ENCODE assay signal across 8 mouse cellular contexts in the genomic region with DNA sequence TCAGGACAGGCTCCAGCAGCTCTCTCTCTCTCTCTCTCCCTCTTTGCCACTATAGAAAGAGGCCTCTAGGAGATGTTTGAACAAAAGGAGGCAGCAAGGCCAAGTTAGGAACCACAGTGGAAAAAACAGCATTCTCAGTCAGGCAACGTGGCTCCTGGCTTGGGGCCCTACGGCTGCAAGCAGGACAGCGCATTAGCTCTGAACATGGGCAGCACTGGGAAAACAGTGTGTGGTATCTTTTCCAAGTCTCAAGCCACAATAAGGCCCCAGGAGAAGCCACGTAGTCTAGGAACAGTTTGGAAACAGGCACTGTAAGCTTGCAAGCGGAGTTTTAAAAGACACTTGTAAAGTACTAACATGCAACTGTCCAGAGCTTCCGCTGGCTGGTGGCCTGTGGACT. TPM values are rescaled to one million over a fixed set of nuclear protein-coding genes. Genes with fewer than 3 reads are reported as not detected.
A peak's percentile ranks its signal among the peaks of the same experiment; 100 is the strongest.
DNase-seq lines count a peak whose midpoint lies in the region; ATAC-seq and TF ChIP-seq lines count a peak whose summit lies in the region.
"Had no signal": no experiment of that assay in that cellular context is flagged by ENCODE, and none has a peak within 500 bp of the region (broad histone marks: within the 10 kb centered on the region; RNA-seq: fewer than 3 reads in every experiment).

No protein-coding gene starts in this region.

- H3K36me3 ChIP-seq in neural tube, embryonic 11.5 days (ENCODE audit: control insufficient read depth, insufficient read depth, low read length) = no peaks in the 10 kb centered on the region
- no peaks in the 10 kb centered on the region; the same call in 1 of the 2 replicates for H3K36me3 ChIP-seq in intestine, embryonic 14.5 days (ENCODE audit: control insufficient read depth, insufficient read depth, low read length)

- no peaks in the 10 kb centered on the region for H3K27me3 ChIP-seq in neural tube, embryonic 11.5 days (ENCODE audit: control insufficient read depth, insufficient read depth, low read length)
- no peaks in the 10 kb centered on the region for H3K27me3 ChIP-seq in intestine, embryonic 14.5 days (replicated peaks; ENCODE audit: control insufficient read depth, insufficient read depth, low read length)

- TF ChIP-seq CTCF in gastrocnemius, adult 2 months (IDR thresholded peaks at IDR 0.05) = no peak

- H3K4me1 ChIP-seq in neural tube, embryonic 11.5 days (ENCODE audit: control insufficient read depth, insufficient read depth, low read length) = peaks cover 21% of the 10 kb centered on the region
- peaks cover 26% of the 10 kb centered on the region for H3K4me1 ChIP-seq in intestine, embryonic 14.5 days (replicated peaks; ENCODE audit: control insufficient read depth, insufficient read depth, low read length)

- ATAC-seq in neural tube, embryonic 11.5 days (ENCODE audit: insufficient read depth, low FRiP score, low TSS enrichment) = no peak
- ATAC-seq in intestine, embryonic 14.5 days (replicated peaks; ENCODE audit: low FRiP score, low TSS enrichment, low read depth) = no peak

- H3K9ac ChIP-seq in neural tube, embryonic 11.5 days (ENCODE audit: low read length) = 0 out of 2 replicates have a peak overlapping the region, but pooled peaks have one; percentile 4
- H3K9ac ChIP-seq in intestine, embryonic 14.5 days (ENCODE audit: low read length) = no peak overlapping the region

- DNase-seq in neural tube, embryonic 11.5 days (ENCODE audit: low spot score) = no peak
- no peak for DNase-seq in neural tube, embryonic 10.5 days (ENCODE audit: extremely low spot score, low spot score)
- peak; percentile 68 for DNase-seq in gastrocnemius, adult 2 months
- DNase-seq in intestine, embryonic 14.5 days (ENCODE audit: low spot score) = no peak
- DNase-seq in skeletal muscle tissue, adult 2 months (ENCODE audit: low read depth, low spot score) = peak; percentile 40
- no peak for DNase-seq in right cerebral cortex, adult 2 months (ENCODE audit: low spot score in 2 of 2)
- DNase-seq in layer of hippocampus, adult 18-20 months (ENCODE audit: low spot score in 2 of 2) = no peak
- DNase-seq: kidney, adult 8-10 months had no signal

- H3K4me3 ChIP-seq in neural tube, embryonic 11.5 days (ENCODE audit: low read depth, low read length) = no peak overlapping the region
- peak overlapping the region; percentile 97 for H3K4me3 ChIP-seq in gastrocnemius, adult 2 months
- H3K4me3 ChIP-seq in intestine, embryonic 14.5 days (ENCODE audit: low read depth, low read length) = peak overlapping the region; percentile 78; the same call in 1 of the 2 replicates

- peak overlapping the region; percentile 73 for H3K4me2 ChIP-seq in neural tube, embryonic 11.5 days (ENCODE audit: low read depth)
- H3K4me2 ChIP-seq in intestine, embryonic 14.5 days (ENCODE audit: low read length) = peak overlapping the region; percentile 71

- 89% methylated on average over 6 of the region's 6 CpGs for WGBS in neural tube, embryonic 11.5 days
- WGBS in intestine, embryonic 14.5 days = 66% methylated on average over 6 of the region's 6 CpGs

- H3K9me3 ChIP-seq in neural tube, embryonic 11.5 days (ENCODE audit: control insufficient read depth, low read length) = no peaks in the 10 kb centered on the region
- no peaks in the 10 kb centered on the region for H3K9me3 ChIP-seq in intestine, embryonic 14.5 days (ENCODE audit: control insufficient read depth, low read length)

- H3K27ac ChIP-seq in neural tube, embryonic 11.5 days (ENCODE audit: low read depth, low read length) = no peak overlapping the region
- H3K27ac ChIP-seq in gastrocnemius, adult 2 months = peak overlapping the region; percentile 90
- no peak overlapping the region for H3K27ac ChIP-seq in intestine, embryonic 14.5 days (ENCODE audit: low read depth)

- intact Hi-C loops in gastrocnemius, adult 2 months (cut with DNase I) = loop anchor here (5.0 kb wide), 1 partner anchor 81 kb away; no protein-coding TSS in a partner anchor

RNA-seq across cellular contexts. Expression of a gene that starts 2.3 kb away (rescaled TPM):
- polyA plus RNA-seq in neural tube, embryonic 11.5 days (2014; fragmentation: Nextera tagmentation; extraction: Ambion mirVana) = 27.2 and 29.1 TPM in 2 replicates
- total RNA-seq in gastrocnemius, adult 2 months (2021) = 1 to 10 TPM; 3.3 to 4.6 TPM
- 19.6 and 22.4 TPM in 2 replicates for polyA plus RNA-seq in intestine, embryonic 14.5 days (2014; fragmentation: Nextera tagmentation; extraction: Ambion mirVana)
- total RNA-seq in layer of hippocampus, adult 18-20 months (2021) = 10 to 100 TPM; 23.4 to 24.4 TPM

RNA-seq across cellular contexts. Expression of a gene that starts 43.5 kb away (rescaled TPM):
- 0.42 and 1.1 TPM in 2 replicates for polyA plus RNA-seq in neural tube, embryonic 11.5 days (2014; fragmentation: Nextera tagmentation; extraction: Ambion mirVana)
- total RNA-seq in gastrocnemius, adult 2 months (2021) = under 1 TPM; 0.46 to 0.53 TPM
- 1.1 and 1.8 TPM in 2 replicates for polyA plus RNA-seq in intestine, embryonic 14.5 days (2014; fragmentation: Nextera tagmentation; extraction: Ambion mirVana)
- under 1 TPM; 0.48 to 0.84 TPM for total RNA-seq in layer of hippocampus, adult 18-20 months (2021)

RNA-seq across cellular contexts. Expression of a gene that starts 56.2 kb away (rescaled TPM):
- 8.8 and 10.0 TPM in 2 replicates for polyA plus RNA-seq in neural tube, embryonic 11.5 days (2014; fragmentation: Nextera tagmentation; extraction: Ambion mirVana)
- 1 to 10 TPM in 1 of 2 experiments, under 1 TPM in 1; 0.97 to 1.8 TPM for total RNA-seq in gastrocnemius, adult 2 months (2021)
- polyA plus RNA-seq in intestine, embryonic 14.5 days (2014; fragmentation: Nextera tagmentation; extraction: Ambion mirVana) = 4.7 and 5.2 TPM in 2 replicates
- 10 to 100 TPM; 14.5 to 16.2 TPM for total RNA-seq in layer of hippocampus, adult 18-20 months (2021)

Comparison
In these comparisons a context has a peak if more than half of its experiments do, and no peak if none do; other contexts are left out.
1. DNase-seq: peak in gastrocnemius, adult 2 months (single experiment) and skeletal muscle tissue, adult 2 months (single experiment); none in neural tube, embryonic 11.5 days (single experiment), neural tube, embryonic 10.5 days (single experiment), intestine, embryonic 14.5 days (single experiment), right cerebral cortex, adult 2 months (0 of 2) and layer of hippocampus, adult 18-20 months (0 of 2).
2. RNA of a gene that starts 2.3 kb away (total RNA-seq): 23.4 to 24.4 TPM in layer of hippocampus, adult 18-20 months; 3.3 to 4.6 TPM in gastrocnemius, adult 2 months; every median in the first group is over 4 times any median in the second.
3. RNA of a gene that starts 56.2 kb away (total RNA-seq): 14.5 to 16.2 TPM in layer of hippocampus, adult 18-20 months; 0.97 to 1.8 TPM in gastrocnemius, adult 2 months; every median in the first group is over 4 times any median in the second.